Mouse (Mus musculus): ENCODE results near the gene Rffl.

DNA sequence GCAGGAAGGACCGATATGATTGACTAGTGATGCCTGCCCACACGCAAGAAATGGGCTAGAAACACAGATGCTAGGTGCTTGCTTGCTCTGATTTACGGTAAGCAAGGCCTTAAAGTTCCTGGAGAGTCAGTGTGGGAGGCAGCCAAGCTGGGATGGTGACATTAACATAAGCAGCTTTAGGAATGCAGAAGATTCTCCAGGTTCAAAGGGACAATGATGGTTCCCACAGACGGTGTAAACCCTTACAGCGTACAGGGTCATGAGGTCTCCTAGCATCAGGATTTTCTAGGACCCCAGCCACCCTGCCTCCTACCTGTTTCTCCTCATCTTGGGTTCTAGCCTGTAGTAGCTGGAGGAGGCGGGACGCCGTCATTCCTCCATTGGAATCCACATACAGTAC lies 12.2 kb upstream of the Rffl start:
- TF ChIP-seq CTCF (IDR thresholded peaks at IDR 0.05; ENCODE audit: low read depth) (no peak), EP300 (IDR thresholded peaks at IDR 0.05; ENCODE audit: low read depth) (no peak)
